Mouse (Mus musculus) right cerebral cortex, postnatal 10 days (tissue): ENCODE results near the gene Mgat1.
"Not testable (repeated sequence)": the region's sequence is repeated elsewhere in the genome, so short reads cannot be mapped to it uniquely, and the experiment has no call there.

ENCODE experiments used
- DNase-seq, 2 experiments: peaks; one replicate each; pipeline ENCODE4 v3.0.0; 2021; ENCODE audit warnings: low spot score in 2 of 2

Gene Mgat1

GRCm38 (mm10) chr11:49243727-49244594 is at the start of gene Mgat1:
Gene Mgat1, plus strand, starts transcription at chr11:49244191.
- peak; percentile 94 to 95 for DNase-seq

GRCm38 (mm10) chr11:49194771-49195170 is 49.2 kb upstream of the Mgat1 start:
- DNase-seq, result not testable (repeated sequence)

GRCm38 (mm10) chr11:49195819-49196322 is 48.1 kb upstream of the Mgat1 start:
- no peak for DNase-seq

GRCm38 (mm10) chr11:49200666-49201065 is 43.3 kb upstream of the Mgat1 start:
- no peak for DNase-seq

GRCm38 (mm10) chr11:49201142-49201541 is 42.8 kb upstream of the Mgat1 start:
- DNase-seq, result no peak

GRCm38 (mm10) chr11:49202071-49202470 is 41.9 kb upstream of the Mgat1 start:
- no peak for DNase-seq

- DNase-seq, result no peak
These were observed 41.4 kb upstream of the Mgat1 start for GRCm38 (mm10) chr11:49202523-49203061.

- DNase-seq, result peak; percentile 95
These were observed 40.7 kb upstream of the Mgat1 start, which contains the start of gene Zfp62 for GRCm38 (mm10) chr11:49203129-49203768. Gene Zfp62, plus strand, starts transcription at chr11:49203292.

- peak in 1 of 2 experiments; percentile 40 for DNase-seq
These were observed 40.1 kb upstream of the Mgat1 start for GRCm38 (mm10) chr11:49203771-49204497.

GRCm38 (mm10) chr11:49205080-49205590 is 38.9 kb upstream of the Mgat1 start:
- no peak for DNase-seq

GRCm38 (mm10) chr11:49207495-49207894 is 36.5 kb upstream of the Mgat1 start:
- no peak for DNase-seq

- no peak for DNase-seq
These were observed 31.4 kb upstream of the Mgat1 start for GRCm38 (mm10) chr11:49212577-49212976.

GRCm38 (mm10) chr11:49213505-49213904 is 30.5 kb upstream of the Mgat1 start:
- no peak for DNase-seq

- DNase-seq, result no peak
These were observed 24.7 kb upstream of the Mgat1 start for GRCm38 (mm10) chr11:49219271-49219670.

GRCm38 (mm10) chr11:49224455-49224854 is 19.5 kb upstream of the Mgat1 start:
- no peak for DNase-seq

GRCm38 (mm10) chr11:49232781-49233180 is 11.2 kb upstream of the Mgat1 start:
- DNase-seq, result no peak

GRCm38 (mm10) chr11:49235459-49236207 is 8.4 kb upstream of the Mgat1 start:
- DNase-seq, result no peak

- no peak for DNase-seq
These were observed 7.1 kb upstream of the Mgat1 start for GRCm38 (mm10) chr11:49236891-49237290.

- no peak for DNase-seq
These were observed 6.5 kb upstream of the Mgat1 start for GRCm38 (mm10) chr11:49237532-49237931.

- DNase-seq, result no peak
These were observed 3.7 kb upstream of the Mgat1 start for GRCm38 (mm10) chr11:49240310-49240709.

- no peak for DNase-seq
These were observed 3.1 kb upstream of the Mgat1 start for GRCm38 (mm10) chr11:49240874-49241273.
